Mouse (Mus musculus): Measurements from ENCODE around the gene Foxn3. TPM values are rescaled to one million over a fixed set of nuclear protein-coding genes. Genes with fewer than 3 reads are reported as not detected.

Foxn3 gene
- polyA plus RNA-seq, 1 experiment from 2014 or later: 94.3 TPM

DNA sequence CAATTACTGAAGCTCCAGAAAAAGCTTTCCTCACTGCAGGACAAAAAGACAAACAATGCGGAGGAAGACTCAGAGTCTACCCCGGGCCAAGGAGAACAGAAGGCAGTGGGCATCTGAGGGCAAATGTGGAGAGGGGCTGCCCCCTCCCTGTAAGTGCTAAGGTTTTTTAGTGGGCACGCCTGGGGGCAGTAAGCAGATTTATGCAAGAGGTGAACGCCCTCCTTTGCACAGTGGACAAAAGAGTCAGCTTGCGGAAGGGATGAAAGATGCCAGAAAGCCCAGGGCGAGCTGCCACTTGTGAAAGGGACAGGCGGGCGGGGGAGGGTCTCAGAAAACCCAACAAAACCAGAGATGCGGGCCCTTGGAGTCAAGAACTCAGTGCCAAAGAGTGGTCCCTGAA is 278.2 kb downstream of the Foxn3 start:
- no peak for TF ChIP-seq CTCF (IDR thresholded peaks at IDR 0.05)
- peak; percentile 15; the same call in 1 of the 2 replicates for TF ChIP-seq EP300 (IDR thresholded peaks at IDR 0.05)
- ATAC-seq (peak; percentile 15; the same call in 1 of the 2 replicates), DNase-seq (ENCODE audit: low spot score) (peak; percentile 8)
- Histone ChIP-seq H3K4me3 (ENCODE audit: low read depth, low read length) (no peak overlapping the region), H3K36me3 (ENCODE audit: insufficient read depth, low read length) (0 out of 2 replicates have a peak, but pooled peaks cover 6% of the 10 kb centered on the region), H3K27me3 (replicated peaks; ENCODE audit: insufficient read depth, low read length) (no peaks in the 10 kb centered on the region), H3K9ac (replicated peaks; ENCODE audit: low read depth) (no peak overlapping the region), H3K4me2 (replicated peaks; ENCODE audit: low read depth, low read length) (no peak overlapping the region), H3K27ac (ENCODE audit: low read length) (peak overlapping the region; percentile 4; the same call in 1 of the 2 replicates), H3K9me3 (ENCODE audit: low read length) (no peaks in the 10 kb centered on the region), H3K4me1 (ENCODE audit: insufficient read depth, low read depth, low read length) (peaks cover 17% of the 10 kb centered on the region; the same call in 1 of the 2 replicates)
- 34% methylated on average over 9 of the region's 9 CpGs for WGBS

DNA sequence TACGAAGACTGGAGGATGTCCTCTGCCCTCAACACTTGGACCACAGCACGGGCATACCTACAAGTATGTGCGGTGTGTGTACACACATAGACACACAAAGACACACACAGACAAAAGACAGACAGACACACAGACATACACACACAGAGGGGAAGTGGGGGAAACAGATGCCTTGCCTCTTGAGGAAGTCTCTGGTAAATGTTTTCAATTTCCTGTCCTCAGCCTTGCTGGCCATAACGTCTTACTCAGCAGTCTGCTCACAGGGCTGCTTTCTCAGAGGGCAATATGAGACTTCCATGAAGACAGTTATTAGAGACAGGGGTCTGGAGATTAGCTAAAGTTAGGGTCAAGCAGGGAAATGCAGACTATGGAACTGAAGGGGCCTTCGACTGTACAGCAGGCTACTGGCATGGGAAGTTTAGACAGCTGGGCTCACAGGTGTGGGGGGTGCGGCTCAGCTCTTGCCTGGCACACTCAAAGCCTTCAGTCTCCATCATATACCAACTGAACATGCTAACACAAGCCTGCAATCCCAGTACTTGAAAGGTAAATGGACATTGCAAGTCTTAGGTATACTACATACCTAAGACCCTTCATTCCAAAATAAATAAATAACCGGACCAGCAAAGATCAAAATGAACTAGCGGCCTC is 278.8 kb downstream of the Foxn3 start:
- DNase-seq (ENCODE audit: low spot score) (peak; percentile 33), ATAC-seq (peak; percentile 64)
- WGBS: 43% methylated on average over 8 of the region's 8 CpGs
- no peaks in the 10 kb centered on the region for H3K36me3 ChIP-seq (ENCODE audit: insufficient read depth, low read length)
- no peaks in the 10 kb centered on the region for H3K9me3 ChIP-seq (ENCODE audit: low read length)
- H3K4me2 ChIP-seq (replicated peaks; ENCODE audit: low read depth, low read length): no peak overlapping the region
- H3K9ac ChIP-seq (replicated peaks; ENCODE audit: low read depth): no peak overlapping the region
- H3K27ac ChIP-seq (ENCODE audit: low read length): peak overlapping the region; percentile 23
- H3K27me3 ChIP-seq (replicated peaks; ENCODE audit: insufficient read depth, low read length): no peaks in the 10 kb centered on the region
- H3K4me1 ChIP-seq (ENCODE audit: insufficient read depth, low read depth, low read length): peaks cover 17% of the 10 kb centered on the region; the same call in 1 of the 2 replicates
- TF ChIP-seq CTCF (IDR thresholded peaks at IDR 0.05): no peak
- 0 out of 2 replicates have a peak, but pooled peaks have one; percentile 27 for TF ChIP-seq EP300 (IDR thresholded peaks at IDR 0.05)
- H3K4me3 ChIP-seq (ENCODE audit: low read depth, low read length): no peak overlapping the region

DNA sequence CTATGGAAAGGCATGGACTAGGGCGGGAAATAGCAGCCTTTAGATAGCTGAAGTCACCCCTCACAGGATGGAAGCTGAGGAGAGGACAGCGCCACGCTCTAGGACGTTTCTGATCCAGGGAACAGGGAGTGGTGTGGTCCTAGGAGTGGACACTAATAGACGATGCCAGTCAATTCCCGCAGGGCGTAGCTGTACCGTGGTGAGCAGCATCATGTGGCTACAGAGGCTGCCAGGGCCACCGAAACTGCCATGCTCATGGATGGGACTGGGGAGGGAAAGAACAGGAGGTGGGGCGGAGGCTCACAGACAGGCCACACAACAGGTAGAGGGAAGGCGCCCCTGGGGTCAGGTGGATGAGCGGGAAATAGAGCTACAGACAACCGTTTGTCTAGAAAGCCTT is 282.6 kb downstream of the Foxn3 start:
- Histone ChIP-seq H3K9me3 (ENCODE audit: low read length) (no peaks in the 10 kb centered on the region), H3K27ac (ENCODE audit: low read length) (no peak overlapping the region), H3K4me2 (replicated peaks; ENCODE audit: low read depth, low read length) (no peak overlapping the region), H3K9ac (replicated peaks; ENCODE audit: low read depth) (no peak overlapping the region), H3K4me3 (ENCODE audit: low read depth, low read length) (no peak overlapping the region), H3K4me1 (ENCODE audit: insufficient read depth, low read depth, low read length) (peaks cover 17% of the 10 kb centered on the region; the same call in 1 of the 2 replicates), H3K36me3 (ENCODE audit: insufficient read depth, low read length) (no peaks in the 10 kb centered on the region), H3K27me3 (replicated peaks; ENCODE audit: insufficient read depth, low read length) (no peaks in the 10 kb centered on the region)
- ATAC-seq (no peak), DNase-seq (ENCODE audit: low spot score) (no peak)
- TF ChIP-seq EP300 (IDR thresholded peaks at IDR 0.05) (no peak), CTCF (IDR thresholded peaks at IDR 0.05) (no peak)
- WGBS: 89% methylated on average over 13 of the region's 13 CpGs

DNA sequence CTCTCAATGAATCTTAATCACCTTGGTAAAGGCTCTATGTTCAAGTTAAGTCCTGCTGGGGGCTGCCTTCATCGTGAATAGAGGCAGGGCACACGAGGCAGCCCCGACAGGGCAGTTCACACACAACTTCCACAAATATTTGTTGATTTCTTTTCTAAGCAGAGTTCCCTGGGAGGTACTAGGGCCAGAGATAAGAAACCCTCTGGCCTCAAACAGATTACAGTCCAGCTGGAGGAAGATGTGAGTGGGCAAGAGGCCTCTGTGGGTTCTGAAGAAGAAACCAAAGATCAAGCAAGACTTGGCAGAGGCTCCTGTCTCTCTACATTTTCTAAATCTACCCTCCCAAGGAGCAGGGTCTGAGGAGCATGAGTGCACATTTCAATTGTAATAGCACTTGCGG is 283.1 kb downstream of the Foxn3 start:
- TF ChIP-seq CTCF (IDR thresholded peaks at IDR 0.05) (no peak), EP300 (IDR thresholded peaks at IDR 0.05) (no peak)
- Histone ChIP-seq H3K9me3 (ENCODE audit: low read length) (no peaks in the 10 kb centered on the region), H3K9ac (replicated peaks; ENCODE audit: low read depth) (no peak overlapping the region), H3K4me3 (ENCODE audit: low read depth, low read length) (no peak overlapping the region), H3K27me3 (replicated peaks; ENCODE audit: insufficient read depth, low read length) (no peaks in the 10 kb centered on the region), H3K27ac (ENCODE audit: low read length) (no peak overlapping the region), H3K4me2 (replicated peaks; ENCODE audit: low read depth, low read length) (no peak overlapping the region), H3K36me3 (ENCODE audit: insufficient read depth, low read length) (no peaks in the 10 kb centered on the region), H3K4me1 (ENCODE audit: insufficient read depth, low read depth, low read length) (peaks cover 15% of the 10 kb centered on the region; the same call in 1 of the 2 replicates)
- no peak for DNase-seq (ENCODE audit: low spot score)
- 61% methylated on average over 4 of the region's 4 CpGs for WGBS
- no peak for ATAC-seq

DNA sequence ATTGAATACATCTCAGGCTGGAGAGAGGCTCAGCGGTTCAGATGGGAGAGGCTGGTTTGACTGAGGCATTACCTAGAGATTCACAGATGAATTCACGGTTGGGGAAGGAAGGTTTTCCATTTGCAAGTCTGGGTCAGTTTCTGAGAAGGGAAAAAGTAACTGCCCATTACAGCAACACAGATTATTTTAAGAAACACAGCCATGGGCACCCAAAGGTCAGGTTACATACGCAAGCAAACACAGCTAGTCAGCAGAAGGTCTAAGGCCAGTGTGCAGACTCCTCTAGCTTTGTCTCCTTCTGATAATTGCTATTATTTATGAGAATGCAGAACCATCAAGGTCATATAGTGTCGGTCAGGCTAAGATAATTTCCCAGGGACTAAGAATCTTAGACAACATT is 284.0 kb downstream of the Foxn3 start:
- peaks cover 9% of the 10 kb centered on the region; the same call in 1 of the 2 replicates for H3K4me1 ChIP-seq (ENCODE audit: insufficient read depth, low read depth, low read length)
- no peak overlapping the region for H3K4me3 ChIP-seq (ENCODE audit: low read depth, low read length)
- no peak overlapping the region for H3K27ac ChIP-seq (ENCODE audit: low read length)
- no peak overlapping the region for H3K9ac ChIP-seq (replicated peaks; ENCODE audit: low read depth)
- no peaks in the 10 kb centered on the region for H3K9me3 ChIP-seq (ENCODE audit: low read length)
- no peaks in the 10 kb centered on the region for H3K36me3 ChIP-seq (ENCODE audit: insufficient read depth, low read length)
- TF ChIP-seq EP300 (IDR thresholded peaks at IDR 0.05) (no peak), CTCF (IDR thresholded peaks at IDR 0.05) (no peak)
- H3K4me2 ChIP-seq (replicated peaks; ENCODE audit: low read depth, low read length): no peak overlapping the region
- no peaks in the 10 kb centered on the region for H3K27me3 ChIP-seq (replicated peaks; ENCODE audit: insufficient read depth, low read length)
- no peak for ATAC-seq
- no peak for DNase-seq (ENCODE audit: low spot score)
- 75% methylated on average over 4 of the region's 4 CpGs for WGBS

DNA sequence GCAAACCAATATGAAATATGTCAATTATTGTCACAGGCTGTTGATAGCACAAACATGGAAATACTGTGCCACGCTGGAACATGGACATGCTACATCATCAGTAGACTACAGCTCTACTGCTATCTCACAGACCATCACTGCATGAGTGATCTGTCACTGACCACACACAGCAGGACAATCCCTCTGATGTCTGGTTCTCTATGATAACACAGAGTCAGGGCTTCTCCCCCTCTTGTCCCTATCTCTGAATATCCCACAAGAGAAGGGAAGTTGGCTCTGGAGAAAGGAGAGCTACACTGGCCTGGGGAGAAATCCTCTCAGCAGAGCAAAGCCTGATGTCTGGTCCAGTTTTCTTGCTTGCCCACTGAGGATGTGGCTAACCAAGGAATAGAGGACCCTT is 288.8 kb downstream of the Foxn3 start:
- H3K4me2 ChIP-seq (replicated peaks; ENCODE audit: low read depth, low read length): no peak overlapping the region
- H3K27ac ChIP-seq (ENCODE audit: low read length): no peak overlapping the region
- H3K36me3 ChIP-seq (ENCODE audit: insufficient read depth, low read length): no peaks in the 10 kb centered on the region
- DNase-seq (ENCODE audit: low spot score): no peak
- H3K27me3 ChIP-seq (replicated peaks; ENCODE audit: insufficient read depth, low read length): no peaks in the 10 kb centered on the region
- H3K9ac ChIP-seq (replicated peaks; ENCODE audit: low read depth): no peak overlapping the region
- no peak for ATAC-seq
- 79% methylated on average over 1 of the region's 1 CpGs for WGBS
- H3K9me3 ChIP-seq (ENCODE audit: low read length): no peaks in the 10 kb centered on the region
- H3K4me3 ChIP-seq (ENCODE audit: low read depth, low read length): no peak overlapping the region
- peaks cover 4% of the 10 kb centered on the region; the same call in 1 of the 2 replicates for H3K4me1 ChIP-seq (ENCODE audit: insufficient read depth, low read depth, low read length)
- TF ChIP-seq EP300 (IDR thresholded peaks at IDR 0.05) (no peak), CTCF (IDR thresholded peaks at IDR 0.05) (no peak)
